Mouse (Mus musculus) gastrocnemius, postnatal 4 days (tissue): ENCODE data around the gene Tmod3. TPM values are rescaled to one million over a fixed set of nuclear protein-coding genes. Genes with fewer than 3 reads are reported as not detected.
"Not testable (repeated sequence)": the region's sequence is repeated elsewhere in the genome, so short reads cannot be mapped to it uniquely, and the experiment has no call there.

ENCODE experiments used
- DNase-seq, 2 experiments: peaks; one replicate each; pipeline ENCODE4 v3.0.0; 2021 to 2022; ENCODE audit warnings: low spot score in 2 of 2, mixed read lengths in 2 of 2
- total RNA-seq, 2 experiments: library from RNA; stranded (reverse); gene quantifications; 2 replicates each; pipeline ENCODE4 v1.2.3; 2021

Gene Tmod3
- total RNA-seq, 2 experiments from 2014 or later: 52.4 to 59.7 TPM

GRCm38 (mm10) chr9:75511236-75511939 lies 48.1 kb downstream of the Tmod3 start:
- no peak for DNase-seq

- no peak for DNase-seq
Measured at GRCm38 (mm10) chr9:75504311-75504710, 55.1 kb downstream of the Tmod3 start.

GRCm38 (mm10) chr9:75498571-75498970 lies 60.9 kb downstream of the Tmod3 start:
- DNase-seq: no peak

- DNase-seq: no peak
Measured at GRCm38 (mm10) chr9:75495945-75496344, 63.5 kb downstream of the Tmod3 start.

- no peak for DNase-seq
Measured at GRCm38 (mm10) chr9:75494407-75495005, 65.0 kb downstream of the Tmod3 start.

GRCm38 (mm10) chr9:75488255-75488654 lies 71.2 kb downstream of the Tmod3 start:
- DNase-seq: not testable (repeated sequence)

- DNase-seq: no peak
Measured at GRCm38 (mm10) chr9:75485231-75485630, 74.2 kb downstream of the Tmod3 start.

- no peak for DNase-seq
Measured at GRCm38 (mm10) chr9:75480536-75481075, 78.9 kb downstream of the Tmod3 start.

- no peak for DNase-seq
Measured at GRCm38 (mm10) chr9:75479106-75479725, 80.2 kb downstream of the Tmod3 start.

GRCm38 (mm10) chr9:75477212-75477611 lies 82.2 kb downstream of the Tmod3 start:
- DNase-seq: no peak

GRCm38 (mm10) chr9:75468297-75468696 lies 91.2 kb downstream of the Tmod3 start:
- DNase-seq: no peak

GRCm38 (mm10) chr9:75467581-75467980 lies 91.9 kb downstream of the Tmod3 start:
- no peak for DNase-seq

- DNase-seq: no peak
Measured at GRCm38 (mm10) chr9:75466641-75467040, 92.8 kb downstream of the Tmod3 start.

GRCm38 (mm10) chr9:75465856-75466255 lies 93.6 kb downstream of the Tmod3 start:
- no peak for DNase-seq

GRCm38 (mm10) chr9:75463050-75463660 lies 96.3 kb downstream of the Tmod3 start:
- DNase-seq: no peak

- no peak for DNase-seq
Measured at GRCm38 (mm10) chr9:75455684-75456083, 103.8 kb downstream of the Tmod3 start.

GRCm38 (mm10) chr9:75453994-75454393 lies 105.5 kb downstream of the Tmod3 start:
- no peak for DNase-seq

- DNase-seq: no peak
Measured at GRCm38 (mm10) chr9:75448021-75448420, 111.4 kb downstream of the Tmod3 start.
